Mouse (Mus musculus) spleen, postnatal 36 days (tissue): ENCODE data around the gene Igsf9b.

Experiments
- DNase-seq, 2 experiments: peaks; one replicate each; pipeline ENCODE4 v3.0.0; 2022; ENCODE audit warnings: low spot score in 2 of 2, mixed read lengths in 1 of 2

Gene Igsf9b

GRCm38 (mm10) chr9:27289543-27290308 is 9.3 kb upstream of the Igsf9b start:
- DNase-seq, result no peak

DNA sequence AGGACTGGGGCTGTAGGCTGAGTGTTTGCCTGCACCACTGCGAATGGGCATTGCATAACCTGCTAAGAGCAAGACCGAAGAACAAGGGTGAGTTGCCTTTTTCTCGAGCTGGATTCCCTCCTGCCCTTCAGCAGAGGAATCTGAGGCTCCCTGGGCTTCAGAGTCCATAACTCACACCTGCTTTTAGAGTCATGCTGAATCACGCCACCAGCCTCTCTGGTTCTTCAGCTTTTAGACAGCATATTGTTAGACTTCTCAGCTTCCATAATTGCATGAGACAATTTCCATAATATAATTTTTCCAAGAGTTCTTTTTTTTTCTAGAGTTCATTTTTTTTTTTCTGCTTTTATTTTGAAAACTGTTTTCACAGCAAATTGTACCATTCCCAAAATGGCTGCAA is 4.6 kb upstream of the Igsf9b start:
- DNase-seq, result no peak

DNA sequence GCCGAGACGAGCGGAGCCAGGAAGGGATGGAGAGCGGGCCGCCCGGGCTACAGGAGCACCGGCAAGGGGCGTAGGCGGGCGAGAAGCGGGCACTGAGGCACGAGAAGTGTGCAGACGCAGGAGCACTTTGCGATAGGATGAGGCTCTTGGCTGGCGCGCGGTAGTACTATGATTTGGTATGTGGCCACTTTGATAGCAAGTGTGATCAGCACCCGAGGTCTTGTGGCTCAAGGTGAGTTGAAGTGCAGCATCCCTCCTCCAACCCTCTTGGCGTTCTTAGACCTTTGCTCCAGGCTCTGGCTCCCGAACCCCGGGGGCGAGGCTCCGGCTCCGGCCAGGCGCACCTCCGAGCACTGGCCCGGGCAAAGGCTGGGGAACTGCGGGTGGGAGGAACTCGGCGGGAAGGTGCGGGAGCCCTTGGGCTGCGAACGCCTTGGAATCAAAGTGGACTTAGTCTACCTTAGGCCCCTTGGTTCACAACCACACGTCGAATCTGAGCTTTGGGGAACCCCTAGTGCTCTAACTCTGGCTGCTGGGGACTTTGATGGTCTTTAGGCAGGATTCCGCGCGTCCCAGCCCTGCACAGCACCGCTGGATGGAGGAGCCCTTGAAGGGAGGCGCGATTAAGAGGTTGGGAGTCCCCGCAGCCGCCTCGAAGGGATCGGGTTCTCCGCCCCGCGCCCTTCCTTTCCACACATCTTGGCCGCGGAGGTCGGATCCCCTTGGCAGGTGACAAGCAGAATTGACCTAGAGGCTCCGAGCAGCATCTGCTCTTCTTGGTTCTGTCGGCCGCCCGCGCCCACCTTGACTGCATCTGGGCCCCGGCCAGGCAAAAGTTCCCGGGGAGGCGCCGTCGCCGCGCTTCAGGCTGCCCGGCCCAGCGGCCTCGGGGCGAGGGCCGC is 533 bp downstream of the Igsf9b start:
- DNase-seq, result no peak

DNA sequence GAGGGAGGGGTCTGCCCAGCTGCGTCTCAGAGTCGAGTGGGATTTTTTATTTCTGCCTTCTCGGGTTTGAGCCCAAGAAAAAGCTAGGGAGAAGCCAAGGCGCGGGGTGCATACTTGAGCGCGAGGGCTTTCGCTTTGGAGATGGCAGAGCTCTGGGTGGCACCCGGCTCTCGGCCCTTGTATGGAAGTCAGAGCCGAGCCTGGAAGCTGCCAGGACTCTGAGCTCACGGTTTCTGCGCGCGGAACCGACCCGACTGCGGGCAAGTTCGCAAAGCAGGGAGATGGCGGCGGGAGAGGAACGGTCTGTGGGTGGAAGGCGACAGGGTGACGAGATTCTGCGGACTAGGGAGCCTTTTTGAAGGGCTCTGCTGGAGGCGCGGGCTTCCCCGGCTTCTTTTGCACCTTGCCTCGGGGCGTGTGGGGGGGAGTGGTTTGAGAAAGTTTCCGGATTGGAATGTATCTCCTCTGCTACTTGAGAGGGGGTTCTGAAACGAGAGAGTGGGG is 1.2 kb downstream of the Igsf9b start:
- DNase-seq, result no peak

GRCm38 (mm10) chr9:27300698-27301097 is 1.7 kb downstream of the Igsf9b start:
- no peak for DNase-seq

DNA sequence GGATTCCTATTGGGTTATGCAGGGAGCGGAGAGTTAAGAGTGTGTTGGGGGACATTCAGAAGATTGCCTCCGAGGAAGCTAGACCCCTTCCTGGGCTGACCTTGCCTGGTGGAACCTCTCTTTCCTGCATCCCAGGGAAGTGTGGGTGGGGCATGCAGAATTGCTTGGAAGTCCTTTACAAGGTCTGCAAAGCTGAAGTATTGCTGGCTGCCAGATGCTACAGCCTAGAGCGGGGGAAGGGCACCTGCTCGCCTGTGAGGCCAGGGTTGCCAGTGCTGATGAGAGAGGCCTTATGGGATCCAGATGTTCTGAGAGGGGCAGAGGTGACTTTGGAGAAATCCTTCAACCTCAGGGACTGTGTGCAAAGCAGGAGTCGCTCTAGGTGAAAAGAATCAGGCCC is 2.5 kb downstream of the Igsf9b start:
- DNase-seq, result no peak

GRCm38 (mm10) chr9:27302291-27302690 is 3.3 kb downstream of the Igsf9b start:
- DNase-seq, result no peak

- no peak for DNase-seq
These were observed 4.8 kb downstream of the Igsf9b start for GRCm38 (mm10) chr9:27303571-27304484.

GRCm38 (mm10) chr9:27304485-27305102 is 5.6 kb downstream of the Igsf9b start:
- DNase-seq, result no peak

DNA sequence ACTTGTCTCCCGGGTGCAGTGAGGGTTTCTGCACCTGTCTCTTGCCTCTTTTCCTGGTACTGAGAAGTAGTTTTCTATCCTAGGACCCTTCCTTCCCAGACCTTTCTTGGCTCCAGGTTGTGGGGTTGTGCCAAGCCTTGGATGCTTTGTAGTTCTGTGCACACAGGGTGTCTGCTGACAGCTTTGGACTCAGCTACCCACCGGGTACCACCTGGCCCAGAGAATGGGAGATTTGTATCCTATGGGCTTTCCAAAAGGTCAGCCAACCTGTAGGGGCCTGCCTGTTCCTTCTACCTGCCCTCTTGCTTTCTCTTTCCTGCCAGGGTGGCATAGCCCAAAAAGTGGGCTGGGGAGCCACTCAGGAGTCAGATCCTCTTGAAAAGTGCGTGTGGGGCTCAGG is 6.5 kb downstream of the Igsf9b start:
- no peak for DNase-seq

DNA sequence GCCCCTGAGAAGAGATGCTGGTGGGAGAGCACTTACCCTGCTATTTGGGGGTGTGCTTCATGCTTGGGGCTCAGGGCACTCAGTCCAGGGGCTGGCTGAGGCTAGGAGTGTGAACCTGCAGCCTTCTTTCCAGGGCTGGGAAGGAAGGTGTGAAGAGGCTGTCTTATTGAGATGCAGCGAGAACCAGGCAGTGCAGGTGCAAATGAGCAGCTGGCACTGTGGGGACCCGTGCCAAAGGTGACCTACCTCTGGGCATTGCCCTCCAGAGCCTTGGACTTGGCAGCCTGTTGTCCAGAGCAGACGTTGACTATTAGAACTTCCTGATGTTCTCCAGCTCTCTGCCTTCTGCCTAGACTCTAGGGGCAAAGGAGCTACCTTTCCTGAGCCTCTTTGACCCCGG is 7.6 kb downstream of the Igsf9b start:
- no peak for DNase-seq

GRCm38 (mm10) chr9:27307265-27307664 is 8.3 kb downstream of the Igsf9b start:
- DNase-seq, result no peak

DNA sequence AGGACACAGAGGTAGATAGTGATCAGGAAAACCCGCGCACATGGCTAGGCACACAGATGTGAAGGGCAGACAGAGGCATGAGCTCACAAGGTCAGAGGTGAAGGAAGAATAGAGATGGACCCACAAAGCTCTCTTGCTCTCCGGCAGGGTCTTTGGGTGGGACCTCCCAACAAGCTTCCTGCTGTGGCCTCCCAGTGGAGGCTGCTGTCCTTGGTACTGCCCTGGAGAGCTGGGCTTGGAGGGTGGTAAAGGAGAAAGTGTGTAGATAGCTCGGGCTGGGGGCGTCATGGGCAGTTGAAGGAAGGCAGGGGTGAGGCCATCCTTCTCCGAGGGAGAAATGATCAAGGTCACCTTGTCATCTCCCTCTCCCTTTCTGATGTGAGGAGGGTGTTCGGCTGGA is 9.0 kb downstream of the Igsf9b start:
- no peak for DNase-seq

DNA sequence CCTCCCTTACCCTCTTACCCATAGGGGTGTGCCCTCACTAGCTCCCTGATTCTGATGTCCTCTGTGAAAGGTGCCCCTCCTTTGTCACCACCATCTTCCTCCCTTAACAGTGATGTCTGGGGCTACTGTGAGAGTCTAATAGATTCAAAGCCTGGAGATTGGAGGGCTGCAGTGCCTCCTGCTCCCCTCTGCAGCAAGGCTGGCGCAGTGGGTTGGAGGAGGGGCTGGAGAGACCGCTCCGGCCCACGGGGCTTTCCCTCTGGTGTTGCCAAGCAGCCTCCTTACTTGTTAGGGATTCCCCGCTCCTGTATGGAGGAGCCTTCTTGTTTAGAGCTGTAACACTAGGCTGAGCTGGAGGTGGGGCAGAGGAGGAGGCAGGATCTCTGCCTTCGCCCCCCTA is 9.6 kb downstream of the Igsf9b start:
- DNase-seq, result no peak

- DNase-seq, result no peak
These were observed 11.0 kb downstream of the Igsf9b start for GRCm38 (mm10) chr9:27310005-27310404.

DNA sequence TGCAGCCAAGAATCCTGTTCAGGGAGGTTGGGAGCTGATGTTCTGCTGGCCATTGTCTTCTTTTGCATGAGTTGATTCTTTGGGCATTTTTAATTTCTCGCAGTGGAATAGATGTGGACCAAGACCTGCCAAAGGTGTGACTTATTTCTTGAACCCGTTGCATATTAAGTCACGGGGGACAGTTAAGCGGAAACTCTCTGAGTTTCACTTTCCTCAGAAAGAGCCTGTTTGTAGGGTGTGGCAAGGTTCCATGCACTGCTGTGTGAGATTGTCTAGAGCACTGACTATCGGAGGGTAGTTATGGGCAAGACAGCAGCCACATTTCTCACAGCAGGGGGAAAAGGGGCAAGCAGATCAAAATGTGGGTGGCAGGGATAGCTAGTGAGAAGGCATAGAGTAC is 14.4 kb downstream of the Igsf9b start:
- no peak for DNase-seq

DNA sequence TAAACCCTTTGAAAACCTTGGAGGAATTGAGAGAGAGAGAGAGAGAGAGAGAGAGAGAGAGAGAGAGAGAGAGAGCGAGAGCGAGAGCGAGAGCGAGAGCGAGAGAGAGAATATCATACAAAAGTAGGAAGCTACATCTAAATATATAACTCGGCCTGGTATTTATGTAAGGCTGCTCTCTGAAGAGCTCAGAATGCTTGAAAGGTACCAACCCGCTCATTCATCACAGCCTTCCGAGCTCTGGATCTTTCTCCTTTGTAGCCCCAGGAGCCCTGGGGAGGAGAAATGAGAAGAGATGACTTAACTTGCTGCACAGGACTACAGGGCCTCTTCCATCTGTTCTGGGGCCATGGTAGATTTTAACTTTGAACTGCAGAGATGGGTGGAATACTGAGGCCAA is 22.3 kb downstream of the Igsf9b start:
- DNase-seq, result no peak

DNA sequence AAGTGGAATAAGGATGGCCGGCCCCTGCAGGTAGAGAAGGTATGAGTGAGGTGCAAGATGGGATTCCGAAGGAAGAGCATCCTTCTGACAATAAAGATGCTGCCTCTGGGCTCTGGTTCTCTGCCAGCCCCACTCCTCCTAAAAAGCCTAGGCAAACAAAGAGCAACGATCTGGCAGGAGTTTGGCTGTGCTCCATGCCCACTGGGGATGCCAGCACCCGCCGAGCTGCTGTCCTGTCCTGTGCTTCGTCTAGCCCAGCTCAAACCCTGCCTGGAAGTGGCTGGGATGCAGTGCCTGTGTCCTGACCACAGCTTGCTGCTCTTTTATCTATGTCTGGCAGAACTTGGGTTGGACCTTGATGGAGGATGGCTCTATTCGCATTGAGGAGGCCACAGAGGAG is 23.3 kb downstream of the Igsf9b start:
- no peak for DNase-seq

DNA sequence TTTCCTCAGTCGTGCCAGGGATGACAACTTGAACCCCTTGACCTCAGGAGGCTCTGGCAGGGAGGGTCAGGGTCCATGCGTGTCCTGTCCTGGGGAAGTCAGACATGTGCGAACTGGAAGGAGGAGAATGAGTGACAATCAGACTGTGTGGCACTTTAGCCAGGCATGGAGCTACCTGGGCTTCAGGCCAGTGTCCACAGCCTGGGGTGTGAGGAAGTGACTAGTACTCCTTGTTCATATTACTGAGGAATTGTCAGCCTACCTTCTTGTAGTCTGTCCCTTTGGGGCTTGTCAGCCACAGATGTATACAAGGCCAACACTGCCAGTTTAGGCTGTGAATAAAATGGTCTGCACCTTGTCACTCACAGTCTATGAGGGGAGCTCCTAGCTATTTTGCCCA is 24.4 kb downstream of the Igsf9b start:
- DNase-seq, result no peak

DNA sequence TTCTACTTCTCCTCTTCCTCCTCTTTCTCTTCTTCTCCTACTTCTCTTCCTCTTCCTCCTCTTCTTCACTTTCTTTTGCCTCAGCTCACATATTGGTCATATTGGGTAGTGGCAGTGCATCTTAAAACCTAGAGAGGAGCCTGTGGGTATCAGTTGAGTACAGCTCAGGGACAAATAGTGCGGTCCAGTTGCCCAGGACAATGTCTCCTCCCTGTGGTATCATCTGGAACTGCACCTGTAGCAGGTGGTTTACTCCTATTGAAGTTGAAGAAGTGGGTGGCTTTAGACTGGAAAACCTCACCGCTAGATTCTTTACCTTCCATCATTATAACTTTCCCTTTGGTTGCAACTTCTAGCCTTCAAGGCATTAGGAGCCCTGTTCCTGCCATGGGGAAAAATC is 26.9 kb downstream of the Igsf9b start:
- DNase-seq, result no peak

DNA sequence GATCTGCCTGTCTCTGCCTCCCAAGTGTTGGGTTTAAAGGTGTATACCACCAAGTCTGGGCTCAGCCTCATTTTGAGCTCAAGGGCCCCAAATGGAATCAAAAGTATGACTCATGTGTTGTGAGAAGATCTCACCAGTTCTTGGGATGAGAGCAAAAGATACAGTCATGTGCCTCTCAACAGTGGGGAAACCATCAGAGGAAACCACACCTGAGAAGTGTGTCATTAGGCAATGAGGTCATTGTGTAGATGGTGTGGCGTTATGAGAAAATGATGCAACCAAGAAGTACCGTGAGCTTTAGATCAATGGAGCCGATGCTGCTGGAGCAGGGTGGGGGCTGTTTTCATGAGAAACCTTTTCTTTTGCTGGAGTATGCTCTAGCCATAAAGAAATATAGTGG is 28.6 kb downstream of the Igsf9b start:
- no peak for DNase-seq
